Mouse (Mus musculus) lung, adult 2 months (tissue): ENCODE measurements around the gene Mctp1.

Experiments used
- CTCF ChIP-seq: fragments of 200-500 bp; IDR thresholded peaks from 2 replicates; pipeline ENCODE4 v1.5.1; 2011; ENCODE audit warnings: mild to moderate bottlenecking, low read length, control low read depth; ENCODE audit not compliant: insufficient read depth
- POLR2A ChIP-seq: fragments of 200-500 bp; IDR thresholded peaks from 2 replicates; pipeline ENCODE4 v1.6.1; 2011; ENCODE audit warnings: low read depth, mild to moderate bottlenecking, control low read depth, low read length, borderline replicate concordance; ENCODE audit errors: extremely low read depth

DNA sequence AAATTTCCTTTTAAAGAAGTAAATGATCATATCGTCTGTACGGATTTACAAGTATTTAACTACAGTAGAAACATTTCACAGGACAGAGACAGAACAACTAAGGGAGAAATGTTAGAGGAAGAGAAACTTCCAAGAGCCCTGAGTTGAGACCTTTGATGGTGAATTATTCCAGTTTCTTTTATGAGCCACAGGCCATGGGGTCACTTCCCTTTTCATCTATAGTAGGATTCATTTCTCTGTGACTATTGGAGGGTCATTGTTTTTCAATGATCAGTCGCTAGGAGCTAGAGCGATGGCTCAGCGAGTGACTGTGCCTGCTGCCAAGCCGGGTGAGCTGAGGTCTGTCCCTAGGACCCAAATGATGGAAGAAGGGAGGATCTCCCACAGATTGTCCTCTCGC, 212.7 kb downstream of the Mctp1 start:
- TF ChIP-seq CTCF (no peak), POLR2A (no peak)
